Mouse (Mus musculus) heart, embryonic 15.5 days (tissue): ENCODE measurements around the gene Ror2. TPM values are rescaled to one million over a fixed set of nuclear protein-coding genes. Genes with fewer than 3 reads are reported as not detected.

Experiments
- ATAC-seq: fragments of 200-750 bp; cut with Nextera tagmentation; replicated peaks from 2 replicates; pipeline ENCODE4 v1.8.0; 2017; ENCODE audit warnings: low read depth, moderate TSS enrichment; ENCODE audit not compliant: insufficient number of reproducible peaks, insufficient read depth, low FRiP score
- H3K27ac ChIP-seq: fragments of 300-500 bp; sonication (generic); 2 replicates; pipeline ENCODE4 v1.5.1; 2015; ENCODE audit warnings: mild to moderate bottlenecking, inconsistent platforms
- H3K27me3 ChIP-seq: fragments of 300-500 bp; sonication (generic); 2 replicates; pipeline ENCODE4 v1.6.1; 2015; ENCODE audit warnings: inconsistent platforms
- H3K36me3 ChIP-seq: fragments of 300-500 bp; sonication (generic); 2 replicates; pipeline ENCODE4 v1.6.1; 2015; ENCODE audit warnings: mild to moderate bottlenecking, inconsistent platforms
- H3K4me1 ChIP-seq: fragments of 300-500 bp; sonication (generic); replicated peaks from 2 replicates; pipeline ENCODE4 v1.6.1; 2015; ENCODE audit warnings: inconsistent platforms
- H3K4me2 ChIP-seq: fragments of 300-500 bp; sonication (generic); 2 replicates; pipeline ENCODE4 v1.6.1; 2015; ENCODE audit warnings: inconsistent platforms, mild to moderate bottlenecking, moderate library complexity
- H3K4me3 ChIP-seq: fragments of 300-500 bp; sonication (generic); 2 replicates; pipeline ENCODE4 v1.5.1; 2015; ENCODE audit warnings: mild to moderate bottlenecking, inconsistent platforms
- H3K9ac ChIP-seq: fragments of 300-500 bp; sonication (generic); 2 replicates; pipeline ENCODE4 v1.6.1; 2015; ENCODE audit warnings: mild to moderate bottlenecking, inconsistent platforms
- H3K9me3 ChIP-seq: fragments of 300-500 bp; sonication (generic); replicated peaks from 2 replicates; pipeline ENCODE4 v1.6.1; 2016; ENCODE audit warnings: inconsistent platforms
- WGBS: fragments of 180-500 bp; shearing (Covaris S2); methylation state at CpG from one replicate; pipeline ENCODE4 v1.1.7; 2015; ENCODE audit warnings: mixed read lengths; 5-methylcytosine and 5-hydroxymethylcytosine counted together
- polyA plus RNA-seq: library from polyadenylated mRNA; unstranded; fragments of >200 nt; fragmentation: Nextera tagmentation; extraction: Ambion mirVana; gene quantifications from 2 replicates; pipeline ENCODE4 v1.2.1, GENCODE M21; 2015

The Ror2 gene
- polyA plus RNA-seq, 1 experiment from 2014 or later = 14.4 TPM

- peaks cover 16% of the 10 kb centered on the region for H3K4me1 ChIP-seq
- peak overlapping the region; percentile 29; the same call in 1 of the 2 replicates for H3K27ac ChIP-seq
- no peaks in the 10 kb centered on the region for H3K36me3 ChIP-seq
- no peak overlapping the region for H3K9ac ChIP-seq
- no peaks in the 10 kb centered on the region for H3K27me3 ChIP-seq
- H3K4me3 ChIP-seq = no peak overlapping the region
- ATAC-seq = no peak
- H3K4me2 ChIP-seq = no peak overlapping the region
- H3K9me3 ChIP-seq = no peaks in the 10 kb centered on the region
- 66% methylated on average over 17 of the region's 17 CpGs for WGBS
Measured at GRCm38 (mm10) chr13:53095222-53095621, 190.7 kb downstream of the Ror2 start.

- no peaks in the 10 kb centered on the region for H3K36me3 ChIP-seq
- no peaks in the 10 kb centered on the region for H3K9me3 ChIP-seq
- no peak overlapping the region for H3K9ac ChIP-seq
- H3K27ac ChIP-seq = peak overlapping the region; percentile 29
- H3K27me3 ChIP-seq = no peaks in the 10 kb centered on the region
- peaks cover 10% of the 10 kb centered on the region for H3K4me1 ChIP-seq
- no peak for ATAC-seq
- no peak overlapping the region for H3K4me3 ChIP-seq
- H3K4me2 ChIP-seq = no peak overlapping the region
- 59% methylated on average over 8 of the region's 8 CpGs for whole genome bisulfite sequencing
Measured at GRCm38 (mm10) chr13:53094658-53095057, 191.3 kb downstream of the Ror2 start.

GRCm38 (mm10) chr13:53093407-53093806 is 192.5 kb downstream of the Ror2 start:
- 61% methylated on average over 4 of the region's 4 CpGs for WGBS
- ATAC-seq = no peak

GRCm38 (mm10) chr13:53086552-53087282 is 199.2 kb downstream of the Ror2 start:
- no peaks in the 10 kb centered on the region for H3K36me3 ChIP-seq
- no peak overlapping the region for H3K4me2 ChIP-seq
- no peak for ATAC-seq
- WGBS = 78% methylated on average over 23 of the region's 23 CpGs
- H3K9ac ChIP-seq = no peak overlapping the region
- H3K4me1 ChIP-seq = peaks cover 7% of the 10 kb centered on the region
- no peaks in the 10 kb centered on the region for H3K9me3 ChIP-seq
- H3K4me3 ChIP-seq = no peak overlapping the region
- H3K27me3 ChIP-seq = no peaks in the 10 kb centered on the region
- H3K27ac ChIP-seq = no peak overlapping the region

More at GRCm38 (mm10) chr13:53093407-53093806, 192.5 kb downstream of the Ror2 start:
- peaks cover 13% of the 10 kb centered on the region for H3K4me1 ChIP-seq
- no peak overlapping the region for H3K4me3 ChIP-seq
- H3K4me2 ChIP-seq = no peak overlapping the region
- H3K27me3 ChIP-seq = no peaks in the 10 kb centered on the region
- H3K9me3 ChIP-seq = no peaks in the 10 kb centered on the region
- no peak overlapping the region for H3K27ac ChIP-seq
- no peaks in the 10 kb centered on the region for H3K36me3 ChIP-seq
- no peak overlapping the region for H3K9ac ChIP-seq

- no peaks in the 10 kb centered on the region for H3K4me1 ChIP-seq
- no peak overlapping the region for H3K9ac ChIP-seq
- H3K36me3 ChIP-seq = no peaks in the 10 kb centered on the region
- no peak overlapping the region for H3K27ac ChIP-seq
- ATAC-seq = no peak
- WGBS = 61% methylated on average over 6 of the region's 6 CpGs
- H3K9me3 ChIP-seq = no peaks in the 10 kb centered on the region
- H3K27me3 ChIP-seq = no peaks in the 10 kb centered on the region
- H3K4me3 ChIP-seq = no peak overlapping the region
- no peak overlapping the region for H3K4me2 ChIP-seq
Measured at GRCm38 (mm10) chr13:53081846-53082245, 204.1 kb downstream of the Ror2 start.

- H3K9me3 ChIP-seq = no peaks in the 10 kb centered on the region
- H3K27ac ChIP-seq = no peak overlapping the region
- no peak for ATAC-seq
- no peak overlapping the region for H3K4me3 ChIP-seq
- no peaks in the 10 kb centered on the region for H3K36me3 ChIP-seq
- WGBS = 87% methylated on average over 15 of the region's 15 CpGs
- H3K4me1 ChIP-seq = no peaks in the 10 kb centered on the region
- no peaks in the 10 kb centered on the region for H3K27me3 ChIP-seq
- H3K9ac ChIP-seq = no peak overlapping the region
- H3K4me2 ChIP-seq = no peak overlapping the region
Measured at GRCm38 (mm10) chr13:53077732-53078345, 208.1 kb downstream of the Ror2 start.

GRCm38 (mm10) chr13:53075006-53075405 is 210.9 kb downstream of the Ror2 start:
- Histone ChIP-seq H3K27ac (no peak overlapping the region), H3K4me1 (no peaks in the 10 kb centered on the region), H3K9me3 (no peaks in the 10 kb centered on the region), H3K36me3 (no peaks in the 10 kb centered on the region), H3K4me2 (no peak overlapping the region), H3K27me3 (no peaks in the 10 kb centered on the region), H3K4me3 (no peak overlapping the region), H3K9ac (no peak overlapping the region)
- no peak for ATAC-seq
- 71% methylated on average over 5 of the region's 5 CpGs for WGBS

GRCm38 (mm10) chr13:53069076-53069690 is 216.7 kb downstream of the Ror2 start:
- H3K36me3 ChIP-seq = no peaks in the 10 kb centered on the region
- peaks cover 20% of the 10 kb centered on the region for H3K4me1 ChIP-seq
- H3K9ac ChIP-seq = no peak overlapping the region
- H3K4me3 ChIP-seq = no peak overlapping the region
- H3K9me3 ChIP-seq = no peaks in the 10 kb centered on the region
- no peaks in the 10 kb centered on the region for H3K27me3 ChIP-seq
- no peak overlapping the region for H3K4me2 ChIP-seq
- ATAC-seq = 0 out of 2 replicates have a peak, but pooled peaks have one; percentile 44
- H3K27ac ChIP-seq = no peak overlapping the region
- 62% methylated on average over 22 of the region's 22 CpGs for WGBS

- H3K9ac ChIP-seq = no peak overlapping the region
- no peaks in the 10 kb centered on the region for H3K9me3 ChIP-seq
- 81% methylated on average over 8 of the region's 8 CpGs for WGBS
- no peak for ATAC-seq
- H3K27me3 ChIP-seq = no peaks in the 10 kb centered on the region
- peak overlapping the region; percentile 73 for H3K27ac ChIP-seq
- no peak overlapping the region for H3K4me3 ChIP-seq
- H3K36me3 ChIP-seq = no peaks in the 10 kb centered on the region
- no peak overlapping the region for H3K4me2 ChIP-seq
- peaks cover 20% of the 10 kb centered on the region for H3K4me1 ChIP-seq
Measured at GRCm38 (mm10) chr13:53068461-53068860, 217.5 kb downstream of the Ror2 start.

- Histone ChIP-seq H3K27ac (peak overlapping the region; percentile 73), H3K4me1 (peaks cover 20% of the 10 kb centered on the region), H3K9me3 (no peaks in the 10 kb centered on the region), H3K36me3 (no peaks in the 10 kb centered on the region), H3K27me3 (no peaks in the 10 kb centered on the region), H3K4me3 (no peak overlapping the region), H3K4me2 (no peak overlapping the region), H3K9ac (no peak overlapping the region)
- 40% methylated on average over 11 of the region's 11 CpGs for WGBS
- ATAC-seq = peak; percentile 48
Measured at GRCm38 (mm10) chr13:53067949-53068348, 218.0 kb downstream of the Ror2 start.

- no peak overlapping the region for H3K27ac ChIP-seq
- no peak for ATAC-seq
- H3K27me3 ChIP-seq = no peaks in the 10 kb centered on the region
- no peak overlapping the region for H3K9ac ChIP-seq
- no peak overlapping the region for H3K4me2 ChIP-seq
- H3K36me3 ChIP-seq = no peaks in the 10 kb centered on the region
- 74% methylated on average over 11 of the region's 11 CpGs for WGBS
- no peaks in the 10 kb centered on the region; the same call in 1 of the 2 replicates for H3K9me3 ChIP-seq
- no peak overlapping the region for H3K4me3 ChIP-seq
- H3K4me1 ChIP-seq = peaks cover 20% of the 10 kb centered on the region
Measured at GRCm38 (mm10) chr13:53065122-53065521, 220.8 kb downstream of the Ror2 start.
